Mouse (Mus musculus) midbrain, embryonic 14.5 days (tissue): ENCODE measurements around the gene Sgcd. TPM values are rescaled to one million over a fixed set of nuclear protein-coding genes. Genes with fewer than 3 reads are reported as not detected.

Experiments
- ATAC-seq: fragments of 200-750 bp; cut with Nextera tagmentation; 2 replicates; pipeline ENCODE4 v1.8.0; 2017; ENCODE audit warnings: moderate number of reproducible peaks, moderate library complexity; ENCODE audit not compliant: low FRiP score, low TSS enrichment
- DNase-seq: peaks from one replicate; pipeline ENCODE4 v3.0.0-alpha.2; 2015
- H3K27ac ChIP-seq: fragments of 300-500 bp; sonication (generic); replicated peaks from 2 replicates; pipeline ENCODE4 v1.5.1; 2014; ENCODE audit warnings: mild to moderate bottlenecking, low read depth, low read length, moderate library complexity
- H3K27me3 ChIP-seq: fragments of 300-500 bp; sonication (generic); 2 replicates; pipeline ENCODE4 v1.6.1; 2014; ENCODE audit warnings: low read length, control low read depth, mixed read lengths; ENCODE audit not compliant: control insufficient read depth, insufficient read depth
- H3K36me3 ChIP-seq: fragments of 300-500 bp; sonication (generic); 2 replicates; pipeline ENCODE4 v1.6.1; 2014; ENCODE audit warnings: low read length, control low read depth; ENCODE audit not compliant: control insufficient read depth, insufficient read depth
- H3K4me1 ChIP-seq: fragments of 300-500 bp; sonication (generic); 2 replicates; pipeline ENCODE4 v1.6.1; 2014; ENCODE audit warnings: mild to moderate bottlenecking, antibody characterized with exemption, low read length, control low read depth; ENCODE audit not compliant: control insufficient read depth, insufficient read depth
- H3K4me2 ChIP-seq: fragments of 300-500 bp; sonication (generic); 2 replicates; pipeline ENCODE4 v1.6.1; 2014; ENCODE audit warnings: mild to moderate bottlenecking, low read length, moderate library complexity
- H3K4me3 ChIP-seq: fragments of 300-500 bp; sonication (generic); replicated peaks from 2 replicates; pipeline ENCODE4 v1.5.1; 2014; ENCODE audit warnings: low read depth, low read length
- H3K9ac ChIP-seq: fragments of 300-500 bp; sonication (generic); replicated peaks from 2 replicates; pipeline ENCODE4 v1.6.1; 2014; ENCODE audit warnings: mild to moderate bottlenecking, low read length, moderate library complexity
- H3K9me3 ChIP-seq: fragments of 300-500 bp; sonication (generic); 2 replicates; pipeline ENCODE4 v1.6.1; 2016; ENCODE audit warnings: low read length, control low read depth, mixed read lengths; ENCODE audit not compliant: control insufficient read depth
- WGBS: fragments of 180-500 bp; shearing (Covaris S2); extraction: QIAGEN DNeasy Blood & Tissue Kit; methylation state at CpG from one replicate; pipeline ENCODE4 v1.1.7; 2014; 5-methylcytosine and 5-hydroxymethylcytosine counted together
- polyA plus RNA-seq: library from polyadenylated mRNA; unstranded; fragments of >200 nt; fragmentation: Nextera tagmentation; extraction: Ambion mirVana; gene quantifications from 2 replicates; pipeline ENCODE4 v1.2.1, GENCODE M21; 2014

Sgcd gene
- polyA plus RNA-seq, 1 experiment from 2014 or later = 4.5 TPM

DNA sequence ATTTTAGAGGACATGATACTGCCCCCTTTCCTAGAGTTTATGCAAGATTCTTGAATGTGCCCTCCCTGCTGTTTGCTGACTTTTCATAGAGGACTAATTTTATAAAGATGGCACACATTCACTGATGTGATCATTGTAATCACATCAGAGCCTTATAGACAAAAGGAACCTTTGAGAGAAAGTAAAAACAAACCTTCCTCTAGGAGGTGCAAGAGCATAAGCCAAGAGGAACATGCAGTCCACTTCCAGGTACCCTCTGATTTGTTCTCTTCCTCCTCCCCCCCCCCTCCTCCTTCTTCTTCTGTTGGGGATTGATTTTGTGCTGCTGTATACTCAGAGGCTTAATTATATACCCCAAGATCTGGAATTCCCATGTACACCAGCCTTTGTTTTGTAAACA, 978.6 kb downstream of the Sgcd start:
- no peaks in the 10 kb centered on the region for H3K9me3 ChIP-seq
- no peak overlapping the region for H3K9ac ChIP-seq
- H3K27me3 ChIP-seq = no peaks in the 10 kb centered on the region
- H3K36me3 ChIP-seq = no peaks in the 10 kb centered on the region
- no peak overlapping the region for H3K27ac ChIP-seq
- DNase-seq = no peak
- no peak overlapping the region for H3K4me3 ChIP-seq
- no peak overlapping the region for H3K4me2 ChIP-seq
- no peaks in the 10 kb centered on the region for H3K4me1 ChIP-seq
- no peak for ATAC-seq

DNA sequence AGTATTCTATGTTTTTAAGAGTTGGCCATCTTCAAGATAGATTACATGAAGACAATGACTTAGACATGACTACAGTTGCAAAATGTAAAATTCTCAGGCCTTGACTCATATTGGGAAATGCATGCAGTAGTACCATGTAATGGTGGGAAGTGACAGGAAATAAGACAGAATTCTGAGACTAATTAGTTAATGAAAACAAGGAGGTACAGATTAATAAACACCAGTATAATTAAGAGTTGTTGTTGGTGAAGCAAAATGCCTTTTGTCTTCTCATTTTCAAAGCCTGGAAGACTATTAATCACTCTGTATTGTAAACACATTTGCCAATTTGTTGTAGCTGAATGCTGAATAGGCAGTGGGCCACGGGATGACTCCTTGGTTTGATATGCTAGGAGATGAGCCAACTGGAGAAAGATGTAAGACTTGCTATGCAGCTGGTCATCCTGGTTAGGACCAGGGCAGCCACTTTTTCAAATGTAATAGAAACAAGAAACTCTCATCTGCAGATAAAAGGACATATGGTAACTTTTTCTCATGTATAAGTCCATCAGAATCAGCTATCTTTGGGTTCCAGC, 983.4 kb downstream of the Sgcd start:
- DNase-seq (no peak), ATAC-seq (no peak)
- Histone ChIP-seq H3K27me3 (no peaks in the 10 kb centered on the region), H3K4me2 (no peak overlapping the region), H3K36me3 (no peaks in the 10 kb centered on the region), H3K9ac (no peak overlapping the region), H3K27ac (no peak overlapping the region), H3K9me3 (no peaks in the 10 kb centered on the region), H3K4me1 (no peaks in the 10 kb centered on the region), H3K4me3 (no peak overlapping the region)
- 90% methylated on average over 1 of the region's 1 CpGs for WGBS

DNA sequence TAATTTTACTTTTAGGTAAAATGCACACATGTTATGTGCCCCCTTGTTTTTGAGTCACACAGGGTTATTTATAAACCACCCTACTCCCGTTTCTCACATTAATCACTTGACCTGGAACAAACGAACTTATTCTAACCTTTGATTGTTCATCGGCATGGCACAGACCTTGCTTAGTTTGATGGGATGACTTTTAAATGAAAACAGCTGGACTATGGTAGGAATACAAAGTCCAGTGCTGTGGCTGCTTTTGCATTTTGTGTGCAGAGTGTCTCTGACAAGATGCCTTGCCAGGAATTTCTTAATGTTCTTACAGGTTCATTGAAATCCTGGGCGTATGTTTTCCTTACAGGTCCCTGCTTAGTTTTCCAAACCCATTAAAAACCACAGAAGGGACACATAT, 1049.5 kb downstream of the Sgcd start:
- no peak for ATAC-seq
- no peak for DNase-seq
- WGBS = 66% methylated on average over 4 of the region's 4 CpGs
- Histone ChIP-seq H3K36me3 (no peaks in the 10 kb centered on the region), H3K27ac (no peak overlapping the region), H3K9me3 (no peaks in the 10 kb centered on the region), H3K27me3 (no peaks in the 10 kb centered on the region), H3K4me2 (no peak overlapping the region), H3K4me3 (no peak overlapping the region), H3K9ac (no peak overlapping the region), H3K4me1 (no peaks in the 10 kb centered on the region)

DNA sequence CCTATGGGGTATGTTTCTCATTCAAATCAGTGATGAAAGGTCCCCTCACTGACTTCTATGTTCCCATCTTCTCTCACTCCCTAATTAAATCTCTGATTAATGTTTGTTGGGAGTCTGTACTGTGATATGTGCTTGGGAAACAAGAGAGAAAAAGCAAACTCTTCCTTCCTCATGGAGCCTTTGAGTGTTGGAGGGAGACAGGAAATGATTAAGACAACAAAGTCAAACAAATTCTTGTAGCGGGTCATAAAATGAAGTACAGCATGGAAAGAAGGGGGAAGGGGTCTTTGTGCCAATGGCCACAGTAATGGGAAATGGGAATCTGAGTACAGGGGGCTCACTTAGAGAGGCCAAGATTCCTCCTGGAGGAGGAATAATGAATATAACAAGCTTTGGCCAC, 1063.8 kb downstream of the Sgcd start:
- DNase-seq = no peak
- ATAC-seq = no peak
- Histone ChIP-seq H3K4me3 (no peak overlapping the region), H3K27ac (no peak overlapping the region), H3K9me3 (no peaks in the 10 kb centered on the region), H3K4me2 (no peak overlapping the region), H3K9ac (no peak overlapping the region), H3K36me3 (no peaks in the 10 kb centered on the region), H3K4me1 (no peaks in the 10 kb centered on the region), H3K27me3 (no peaks in the 10 kb centered on the region)
- 95% methylated on average over 1 of the region's 1 CpGs for WGBS

DNA sequence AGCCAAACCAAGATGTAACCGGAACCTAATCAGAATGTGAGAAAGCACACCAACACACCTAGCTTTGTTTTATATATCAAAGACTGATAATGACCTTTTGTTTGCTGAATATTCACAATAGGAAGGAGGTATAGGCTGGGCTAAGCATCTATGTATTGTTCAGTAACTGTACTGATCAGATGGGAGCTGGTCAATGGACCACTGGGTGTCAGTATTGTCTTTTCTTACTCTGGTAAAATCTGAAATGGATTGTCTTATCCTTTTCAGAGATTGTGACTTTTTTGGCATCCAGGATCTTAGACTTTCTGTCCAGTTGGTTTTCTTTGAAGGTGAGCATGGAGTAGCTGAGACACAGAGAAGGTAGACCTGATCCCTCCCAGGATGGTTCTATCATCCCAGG, 1068.5 kb downstream of the Sgcd start:
- H3K27ac ChIP-seq = no peak overlapping the region
- H3K9ac ChIP-seq = no peak overlapping the region
- 94% methylated on average over 1 of the region's 1 CpGs for WGBS
- no peak for ATAC-seq
- H3K9me3 ChIP-seq = no peaks in the 10 kb centered on the region
- H3K4me3 ChIP-seq = no peak overlapping the region
- H3K36me3 ChIP-seq = no peaks in the 10 kb centered on the region
- no peak overlapping the region for H3K4me2 ChIP-seq
- DNase-seq = peak; percentile 73
- no peaks in the 10 kb centered on the region for H3K4me1 ChIP-seq
- no peaks in the 10 kb centered on the region for H3K27me3 ChIP-seq

DNA sequence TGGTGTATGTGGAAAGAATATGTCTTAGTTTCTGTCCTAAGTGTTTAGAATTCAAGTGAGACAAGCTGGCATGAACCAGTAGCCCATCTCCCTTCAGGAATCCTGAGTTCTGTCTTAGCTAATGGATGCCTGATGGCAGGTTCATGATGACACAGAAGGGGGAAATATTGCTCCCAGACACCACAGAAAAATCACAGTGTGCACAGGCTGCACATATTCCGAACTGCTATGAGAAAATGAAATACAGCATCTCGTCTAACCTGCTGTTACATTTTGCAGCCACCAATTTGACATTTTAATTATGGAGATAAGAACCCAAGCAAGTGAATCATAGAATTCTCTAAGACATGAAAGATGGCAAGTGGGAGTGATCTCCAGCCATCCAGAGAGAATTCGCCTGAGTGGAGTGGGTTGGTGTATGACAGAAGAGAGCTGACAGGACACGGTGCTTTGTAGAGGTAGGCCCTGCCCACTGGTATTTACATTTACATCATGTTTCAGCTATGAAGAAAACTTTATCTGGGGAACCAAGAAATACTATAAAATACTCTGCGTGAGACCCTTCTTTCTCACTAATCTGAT, 1076.0 kb downstream of the Sgcd start:
- Histone ChIP-seq H3K27ac (no peak overlapping the region), H3K4me1 (no peaks in the 10 kb centered on the region), H3K27me3 (no peaks in the 10 kb centered on the region), H3K9me3 (no peaks in the 10 kb centered on the region), H3K4me2 (no peak overlapping the region), H3K36me3 (no peaks in the 10 kb centered on the region), H3K9ac (no peak overlapping the region), H3K4me3 (no peak overlapping the region)
- DNase-seq (no peak), ATAC-seq (no peak)
- 86% methylated on average over 5 of the region's 5 CpGs for WGBS

DNA sequence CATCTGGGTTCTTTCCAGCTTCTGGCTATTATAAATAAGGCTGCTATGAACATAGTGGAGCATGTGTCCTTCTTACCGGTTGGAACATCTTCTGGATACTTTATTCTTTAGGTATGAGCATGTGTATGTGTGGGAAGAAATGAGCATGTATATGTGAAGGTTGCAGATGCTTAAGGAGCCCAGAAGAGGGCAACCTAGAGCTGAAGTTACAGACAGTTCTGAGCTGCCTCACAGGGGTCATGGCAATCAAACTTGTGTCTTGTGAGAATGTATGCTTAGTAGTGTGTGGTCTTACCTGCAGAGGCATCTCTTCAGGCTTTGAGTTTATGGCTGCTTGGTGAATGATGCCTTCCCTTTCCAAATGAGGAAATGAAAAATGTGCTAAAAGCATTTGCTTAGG, 1084.5 kb downstream of the Sgcd start:
- Histone ChIP-seq H3K4me1 (no peaks in the 10 kb centered on the region), H3K36me3 (no peaks in the 10 kb centered on the region), H3K27ac (no peak overlapping the region), H3K9me3 (no peaks in the 10 kb centered on the region), H3K4me2 (no peak overlapping the region), H3K4me3 (no peak overlapping the region), H3K27me3 (no peaks in the 10 kb centered on the region), H3K9ac (no peak overlapping the region)
- ATAC-seq = no peak
- no peak for DNase-seq
- WGBS = 87% methylated on average over 1 of the region's 1 CpGs

DNA sequence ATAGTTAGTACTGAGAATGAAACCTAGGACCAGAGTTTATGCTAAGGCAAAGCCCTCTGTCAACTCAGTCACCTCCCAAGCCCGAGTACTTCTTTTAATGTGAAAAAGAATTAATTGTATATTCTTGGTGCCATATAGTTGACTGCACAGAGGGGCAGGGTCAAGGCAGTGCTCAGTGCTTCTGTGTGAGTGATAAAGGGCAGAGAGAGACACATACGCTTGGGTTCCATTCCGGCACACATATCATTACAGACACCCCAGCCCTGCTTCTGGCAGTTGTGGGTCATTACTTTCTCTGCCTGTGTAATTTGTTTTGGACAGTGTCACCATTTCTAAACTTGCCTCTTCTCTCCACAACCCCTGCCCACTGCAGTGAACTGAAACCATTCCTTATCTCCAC, 1099.7 kb downstream of the Sgcd start:
- Histone ChIP-seq H3K4me1 (no peaks in the 10 kb centered on the region), H3K4me2 (no peak overlapping the region), H3K27me3 (no peaks in the 10 kb centered on the region), H3K36me3 (no peaks in the 10 kb centered on the region), H3K9me3 (no peaks in the 10 kb centered on the region), H3K4me3 (no peak overlapping the region), H3K27ac (no peak overlapping the region), H3K9ac (no peak overlapping the region)
- DNase-seq (no peak), ATAC-seq (no peak)
- WGBS = 88% methylated on average over 3 of the region's 3 CpGs

DNA sequence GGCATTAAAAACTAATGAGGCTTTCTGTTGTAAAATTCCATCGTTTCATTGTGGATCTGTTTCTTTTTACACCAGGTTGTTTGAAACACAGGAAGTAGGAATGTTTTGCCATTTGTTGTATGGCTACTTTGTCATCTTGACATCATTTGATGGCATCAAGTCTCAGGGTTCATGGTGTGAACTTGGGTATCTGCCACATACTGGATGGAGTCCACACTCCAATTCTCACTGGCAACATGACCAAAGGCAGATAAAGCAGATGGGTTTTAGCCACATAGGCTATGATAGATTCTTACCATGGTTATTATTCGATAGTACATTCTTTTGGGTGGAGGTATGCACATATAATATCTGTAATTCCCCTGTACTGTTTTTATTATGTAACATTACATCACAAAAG, 1106.3 kb downstream of the Sgcd start:
- H3K4me3 ChIP-seq = no peak overlapping the region
- WGBS = 87% methylated on average over 2 of the region's 2 CpGs
- H3K36me3 ChIP-seq = no peaks in the 10 kb centered on the region

More for the DNA sequence above, 1106.3 kb downstream of the Sgcd start:
- Histone ChIP-seq H3K27ac (no peak overlapping the region), H3K27me3 (no peaks in the 10 kb centered on the region), H3K4me2 (no peak overlapping the region), H3K9me3 (no peaks in the 10 kb centered on the region), H3K9ac (no peak overlapping the region), H3K4me1 (no peaks in the 10 kb centered on the region)
- ATAC-seq (no peak), DNase-seq (no peak)
